Mouse (Mus musculus): Measurements from ENCODE around the gene Olfr195. TPM values are rescaled to one million over a fixed set of nuclear protein-coding genes. Genes with fewer than 3 reads are reported as not detected.
"Not testable (repeated sequence)": the region's sequence is repeated elsewhere in the genome, so short reads cannot be mapped to it uniquely, and the experiment has no call there.

The Olfr195 gene
- polyA plus RNA-seq (2016; fragmentation: Nextera tagmentation; extraction: Ambion mirVana), result not detected in 2 replicates

GRCm38 (mm10) chr16:59146746-59147145 lies at the start of gene Olfr195:
Gene Olfr195, plus strand, starts transcription at chr16:59147046.
- ATAC-seq (ENCODE audit: low FRiP score, low read depth), result no peak

DNA sequence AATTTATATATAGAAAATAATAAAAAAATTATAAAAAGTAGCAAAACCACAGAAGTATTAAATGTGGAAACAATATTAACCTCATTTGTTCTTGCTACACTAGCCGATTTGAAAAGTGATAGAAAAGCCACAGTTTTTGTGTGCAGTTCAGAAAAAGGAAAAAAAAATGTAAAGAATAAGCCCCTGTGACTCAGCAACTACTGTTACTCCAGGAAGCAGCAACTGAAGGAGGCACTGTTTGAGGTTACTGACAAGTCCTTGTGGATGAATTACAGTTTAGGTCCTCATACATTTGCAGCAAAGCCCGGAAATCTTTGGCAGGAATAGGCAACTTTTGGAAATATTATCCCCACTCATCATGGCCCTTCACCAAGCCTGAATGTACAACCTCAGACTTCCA lies 41.5 kb upstream of the Olfr195 start:
- Histone ChIP-seq H3K36me3 (no peaks in the 10 kb centered on the region), H3K27ac (no peak overlapping the region), H3K9me3 (no peaks in the 10 kb centered on the region), H3K27me3 (replicated peaks) (no peaks in the 10 kb centered on the region), H3K4me2 (replicated peaks) (no peak overlapping the region), H3K4me3 (no peak overlapping the region), H3K4me1 (no peaks in the 10 kb centered on the region), H3K9ac (no peak overlapping the region)
- WGBS, result 83% methylated on average over 2 of the region's 2 CpGs
- ATAC-seq (ENCODE audit: low FRiP score, low read depth), result no peak

More at GRCm38 (mm10) chr16:59146746-59147145, at the start of gene Olfr195:
- H3K4me2 ChIP-seq (replicated peaks), result no peak within 1 kb of the TSS
- H3K4me3 ChIP-seq, result no peak within 1 kb of the TSS
- H3K4me1 ChIP-seq, result no peaks in the 10 kb centered on the region
- no peaks in the 10 kb centered on the region for H3K36me3 ChIP-seq
- no peaks in the 10 kb centered on the region for H3K27me3 ChIP-seq (replicated peaks)
- H3K9me3 ChIP-seq, result no peaks in the 10 kb centered on the region
- WGBS, result 98% methylated on average over 1 of the region's 1 CpGs
- no peak within 1 kb of the TSS for H3K27ac ChIP-seq
- H3K9ac ChIP-seq, result no peak within 1 kb of the TSS

GRCm38 (mm10) chr16:59108522-59108921 lies 38.3 kb upstream of the Olfr195 start:
- not testable (repeated sequence) for H3K27me3 ChIP-seq (replicated peaks); H3K4me1 ChIP-seq; ATAC-seq (ENCODE audit: low FRiP score, low read depth); H3K4me3 ChIP-seq; H3K36me3 ChIP-seq; H3K9ac ChIP-seq; H3K27ac ChIP-seq; H3K9me3 ChIP-seq; H3K4me2 ChIP-seq (replicated peaks)
- 76% methylated on average over 5 of the region's 5 CpGs for WGBS

DNA sequence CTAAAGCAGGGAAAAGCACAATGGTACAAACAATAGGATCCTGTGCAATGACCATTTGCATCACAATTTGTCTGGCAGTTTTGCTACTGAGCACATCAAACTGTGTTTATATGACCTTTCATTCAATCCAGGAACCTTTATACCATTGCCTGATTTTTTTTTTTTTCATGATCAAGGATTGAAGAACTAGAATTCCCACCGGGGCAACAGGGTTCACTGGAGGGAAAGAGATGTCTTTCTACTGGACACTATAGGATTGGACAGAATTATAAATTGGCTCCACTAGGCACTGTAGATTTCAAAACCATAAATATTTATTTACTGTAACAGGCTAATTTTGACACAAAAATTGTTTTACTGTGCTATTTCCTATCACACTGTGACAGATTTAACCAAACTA lies 35.1 kb upstream of the Olfr195 start, which contains the start of gene Olfr193:
Gene Olfr193 (minus strand): TSS at position 101 of the 400 bp plus-strand sequence.
- Histone ChIP-seq H3K9me3 (no peaks in the 10 kb centered on the region), H3K27me3 (replicated peaks) (no peaks in the 10 kb centered on the region), H3K27ac (no peak within 1 kb of the TSS), H3K4me3 (no peak within 1 kb of the TSS), H3K4me2 (replicated peaks) (no peak within 1 kb of the TSS), H3K36me3 (no peaks in the 10 kb centered on the region), H3K9ac (no peak within 1 kb of the TSS), H3K4me1 (no peaks in the 10 kb centered on the region)
- ATAC-seq (ENCODE audit: low FRiP score, low read depth), result no peak
- WGBS, result 80% methylated on average over 1 of the region's 1 CpGs

GRCm38 (mm10) chr16:59120969-59121368 lies 25.9 kb upstream of the Olfr195 start, which contains the start of gene Olfr194:
Gene Olfr194, minus strand, starts transcription at chr16:59121069.
- Histone ChIP-seq H3K27ac (no peak within 1 kb of the TSS), H3K4me1 (no peaks in the 10 kb centered on the region), H3K4me2 (replicated peaks) (no peak within 1 kb of the TSS), H3K9me3 (no peaks in the 10 kb centered on the region), H3K4me3 (no peak within 1 kb of the TSS), H3K9ac (no peak within 1 kb of the TSS), H3K36me3 (no peaks in the 10 kb centered on the region), H3K27me3 (replicated peaks) (no peaks in the 10 kb centered on the region)
- no peak for ATAC-seq (ENCODE audit: low FRiP score, low read depth)

DNA sequence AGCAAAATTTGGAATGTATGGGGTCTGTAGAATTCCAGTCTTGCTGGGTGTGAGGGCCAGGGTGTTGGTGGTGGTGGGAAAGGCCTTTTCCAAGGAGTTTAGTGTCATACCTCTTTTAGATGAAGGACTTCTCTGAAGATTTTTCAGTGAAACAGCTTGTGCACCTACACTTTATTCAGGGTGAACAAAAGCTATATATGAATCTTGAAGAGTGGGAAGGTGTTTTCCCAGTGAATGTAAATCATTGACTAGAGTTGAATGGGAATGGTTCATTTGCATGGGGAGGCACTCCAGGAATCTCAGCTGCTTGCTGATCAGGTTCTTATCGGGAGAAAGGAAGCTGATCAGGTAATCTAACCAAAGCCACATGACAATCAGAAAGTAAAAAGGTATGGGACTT lies 16.1 kb upstream of the Olfr195 start:
- Histone ChIP-seq H3K36me3 (no peaks in the 10 kb centered on the region), H3K4me2 (replicated peaks) (no peak overlapping the region), H3K9me3 (no peaks in the 10 kb centered on the region), H3K27me3 (replicated peaks) (no peaks in the 10 kb centered on the region), H3K4me3 (no peak overlapping the region), H3K9ac (no peak overlapping the region), H3K4me1 (no peaks in the 10 kb centered on the region), H3K27ac (no peak overlapping the region)
- ATAC-seq (ENCODE audit: low FRiP score, low read depth), result no peak
- WGBS, result 85% methylated on average over 1 of the region's 1 CpGs

- no peak overlapping the region for H3K9ac ChIP-seq
- no peak overlapping the region for H3K4me2 ChIP-seq (replicated peaks)
- ATAC-seq (ENCODE audit: low FRiP score, low read depth), result no peak
- no peak overlapping the region for H3K4me3 ChIP-seq
- no peaks in the 10 kb centered on the region for H3K9me3 ChIP-seq
- H3K27ac ChIP-seq, result no peak overlapping the region
- no peaks in the 10 kb centered on the region for H3K4me1 ChIP-seq
- no peaks in the 10 kb centered on the region for H3K36me3 ChIP-seq
- H3K27me3 ChIP-seq (replicated peaks), result no peaks in the 10 kb centered on the region
These were observed 5.7 kb upstream of the Olfr195 start for GRCm38 (mm10) chr16:59141105-59141504.

DNA sequence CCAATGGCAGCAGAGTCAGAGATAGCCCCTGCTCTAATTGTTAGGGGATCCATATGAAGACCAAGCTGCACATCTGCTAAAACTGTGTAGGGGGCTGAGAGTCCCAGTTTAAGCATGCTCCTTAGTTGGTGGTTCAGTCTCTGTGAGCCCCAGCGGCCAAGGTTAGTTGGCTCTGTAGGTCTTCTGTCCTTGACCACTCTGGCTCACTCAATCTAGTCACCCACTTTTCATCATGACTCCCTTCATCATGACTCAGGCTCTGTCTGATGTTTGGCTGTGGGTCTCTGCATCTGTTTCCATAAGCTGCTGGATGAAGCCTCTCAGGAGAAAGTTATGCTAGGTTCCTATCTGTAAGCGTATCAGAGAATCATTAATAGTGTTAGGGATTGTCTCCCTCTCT lies 5.2 kb downstream of the Olfr195 start:
- WGBS, result 76% methylated on average over 2 of the region's 2 CpGs
- Histone ChIP-seq H3K9ac (no peak overlapping the region), H3K27ac (no peak overlapping the region), H3K36me3 (no peaks in the 10 kb centered on the region), H3K9me3 (no peaks in the 10 kb centered on the region), H3K4me2 (replicated peaks) (no peak overlapping the region), H3K27me3 (replicated peaks) (no peaks in the 10 kb centered on the region), H3K4me3 (no peak overlapping the region), H3K4me1 (no peaks in the 10 kb centered on the region)
- ATAC-seq (ENCODE audit: low FRiP score, low read depth), result no peak

DNA sequence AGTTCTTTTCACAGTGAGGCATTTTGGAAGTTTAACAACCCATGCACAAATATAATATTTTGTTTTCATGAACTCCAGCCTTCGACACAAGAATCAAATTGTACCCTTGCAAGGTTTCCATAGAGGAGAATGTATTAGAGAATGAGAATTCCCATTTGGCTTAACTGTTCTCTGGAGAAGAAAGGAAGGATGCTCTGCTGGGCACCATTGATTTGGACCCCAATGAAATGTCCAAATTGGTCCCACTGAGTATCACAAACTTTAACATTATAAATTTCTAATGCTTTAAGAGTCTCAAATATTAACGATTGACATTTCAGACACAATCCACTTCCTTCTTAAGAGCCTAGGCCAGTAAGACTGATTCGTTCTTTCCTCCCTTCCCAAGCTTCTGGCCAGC lies 23.5 kb downstream of the Olfr195 start, which contains the start of gene Olfr196:
Gene Olfr196 (minus strand): TSS at position 101 of the 400 bp plus-strand sequence.
- 82% methylated on average over 3 of the region's 3 CpGs for WGBS
- H3K4me1 ChIP-seq, result no peaks in the 10 kb centered on the region
- no peaks in the 10 kb centered on the region for H3K9me3 ChIP-seq
- no peak within 1 kb of the TSS for H3K4me3 ChIP-seq
- H3K9ac ChIP-seq, result no peak within 1 kb of the TSS
- H3K27me3 ChIP-seq (replicated peaks), result no peaks in the 10 kb centered on the region
- no peak within 1 kb of the TSS for H3K4me2 ChIP-seq (replicated peaks)
- H3K27ac ChIP-seq, result no peak within 1 kb of the TSS
- H3K36me3 ChIP-seq, result no peaks in the 10 kb centered on the region
- ATAC-seq (ENCODE audit: low FRiP score, low read depth), result no peak

Other genes starting within 250 kb of the Olfr195 start
- not detected in 2 replicates for gene Olfr181, start 218.3 kb upstream of the Olfr195 start, polyA plus RNA-seq (2016; fragmentation: Nextera tagmentation; extraction: Ambion mirVana)
- gene Olfr180, start 217.7 kb upstream of the Olfr195 start, polyA plus RNA-seq (2016; fragmentation: Nextera tagmentation; extraction: Ambion mirVana), result not detected in 2 replicates
- not detected in 2 replicates for gene Olfr183, start 151.7 kb upstream of the Olfr195 start, polyA plus RNA-seq (2016; fragmentation: Nextera tagmentation; extraction: Ambion mirVana)
- gene Olfr186, start 116.8 kb upstream of the Olfr195 start, polyA plus RNA-seq (2016; fragmentation: Nextera tagmentation; extraction: Ambion mirVana), result not detected in 2 replicates
- gene Olfr187, start 107.3 kb upstream of the Olfr195 start, polyA plus RNA-seq (2016; fragmentation: Nextera tagmentation; extraction: Ambion mirVana), result not detected in 2 replicates
- gene Olfr190, start 69.0 kb upstream of the Olfr195 start, polyA plus RNA-seq (2016; fragmentation: Nextera tagmentation; extraction: Ambion mirVana), result not detected in 2 replicates
- not detected in 2 replicates for gene Olfr191, start 57.2 kb upstream of the Olfr195 start, polyA plus RNA-seq (2016; fragmentation: Nextera tagmentation; extraction: Ambion mirVana)
- not detected in 2 replicates for gene Olfr193, start 35.2 kb upstream of the Olfr195 start, polyA plus RNA-seq (2016; fragmentation: Nextera tagmentation; extraction: Ambion mirVana)
- gene Olfr194, start 26.0 kb upstream of the Olfr195 start, polyA plus RNA-seq (2016; fragmentation: Nextera tagmentation; extraction: Ambion mirVana), result not detected in 2 replicates
- not detected in 2 replicates for gene Olfr196, start 23.4 kb downstream of the Olfr195 start, polyA plus RNA-seq (2016; fragmentation: Nextera tagmentation; extraction: Ambion mirVana)
- gene Olfr198, start 56.5 kb downstream of the Olfr195 start, polyA plus RNA-seq (2016; fragmentation: Nextera tagmentation; extraction: Ambion mirVana), result not detected in 2 replicates
- gene Olfr199, start 72.7 kb downstream of the Olfr195 start, polyA plus RNA-seq (2016; fragmentation: Nextera tagmentation; extraction: Ambion mirVana), result not detected in 2 replicates
- not detected in 2 replicates for gene Olfr201, start 125.6 kb downstream of the Olfr195 start, polyA plus RNA-seq (2016; fragmentation: Nextera tagmentation; extraction: Ambion mirVana)
- gene Olfr202, start 139.7 kb downstream of the Olfr195 start, polyA plus RNA-seq (2016; fragmentation: Nextera tagmentation; extraction: Ambion mirVana), result not detected in 2 replicates
- gene Olfr203, start 151.8 kb downstream of the Olfr195 start, polyA plus RNA-seq (2016; fragmentation: Nextera tagmentation; extraction: Ambion mirVana), result not detected in 2 replicates
- not detected in 2 replicates for gene Olfr204, start 171.2 kb downstream of the Olfr195 start, polyA plus RNA-seq (2016; fragmentation: Nextera tagmentation; extraction: Ambion mirVana)
- gene Olfr205, start 184.1 kb downstream of the Olfr195 start, polyA plus RNA-seq (2016; fragmentation: Nextera tagmentation; extraction: Ambion mirVana), result not detected in 2 replicates
- gene Olfr206, start 202.2 kb downstream of the Olfr195 start, polyA plus RNA-seq (2016; fragmentation: Nextera tagmentation; extraction: Ambion mirVana), result not detected in 2 replicates
- gene Olfr209, start 216.9 kb downstream of the Olfr195 start, polyA plus RNA-seq (2016; fragmentation: Nextera tagmentation; extraction: Ambion mirVana), result not detected in 2 replicates